Mouse (Mus musculus): Measurements from ENCODE around the gene Olfr1350. TPM values are rescaled to one million over a fixed set of nuclear protein-coding genes. Genes with fewer than 3 reads are reported as not detected.

Gene Olfr1350
- polyA plus RNA-seq (2012; rRNA removed) (not detected in 2 replicates), polyA plus RNA-seq (2014; fragmentation: Nextera tagmentation; extraction: Ambion mirVana) (not detected in 2 replicates)

- H3K27ac ChIP-seq (replicated peaks; ENCODE audit: low read depth, low read length) = no peak within 1 kb of the TSS
- H3K4me3 ChIP-seq (replicated peaks; ENCODE audit: low read length) = no peak within 1 kb of the TSS
- no peak within 1 kb of the TSS for H3K9ac ChIP-seq (ENCODE audit: low read depth, low read length, severe bottlenecking)
- no peak for ATAC-seq (ENCODE audit: low FRiP score, low read depth)
- no peaks in the 10 kb centered on the region for H3K36me3 ChIP-seq (ENCODE audit: control insufficient read depth, insufficient read depth, low read length)
- H3K4me2 ChIP-seq (replicated peaks; ENCODE audit: low read depth, low read length, severe bottlenecking) = no peak within 1 kb of the TSS
- TF ChIP-seq POLR2A (IDR thresholded peaks at IDR 0.05; ENCODE audit: borderline replicate concordance, extremely low read depth, insufficient read depth, insufficient read length) = no peak
- DNase-seq (ENCODE audit: low spot score) = no peak
- no peaks in the 10 kb centered on the region for H3K9me3 ChIP-seq (ENCODE audit: control insufficient read depth, low read length)
- H3K4me1 ChIP-seq (ENCODE audit: control insufficient read depth, insufficient read depth, low read length) = no peaks in the 10 kb centered on the region
- no peaks in the 10 kb centered on the region for H3K27me3 ChIP-seq (ENCODE audit: control insufficient read depth, insufficient read depth, low read length)
Observed at GRCm38 (mm10) chr7:6564541-6564940, at the start of gene Olfr1350. Olfr1350 (plus strand) TSS chr7:6564841.

- TF ChIP-seq POLR2A (IDR thresholded peaks at IDR 0.05; ENCODE audit: borderline replicate concordance, extremely low read depth, insufficient read depth, insufficient read length) = no peak
- Histone ChIP-seq H3K4me1 (ENCODE audit: control insufficient read depth, insufficient read depth, low read length) (no peaks in the 10 kb centered on the region), H3K9ac (ENCODE audit: low read depth, low read length, severe bottlenecking) (no peak overlapping the region), H3K27ac (replicated peaks; ENCODE audit: low read depth, low read length) (no peak overlapping the region), H3K27me3 (ENCODE audit: control insufficient read depth, insufficient read depth, low read length) (no peaks in the 10 kb centered on the region), H3K4me2 (replicated peaks; ENCODE audit: low read depth, low read length, severe bottlenecking) (no peak overlapping the region), H3K4me3 (replicated peaks; ENCODE audit: low read length) (no peak overlapping the region), H3K36me3 (ENCODE audit: control insufficient read depth, insufficient read depth, low read length) (no peaks in the 10 kb centered on the region), H3K9me3 (ENCODE audit: control insufficient read depth, low read length) (peaks cover 6% of the 10 kb centered on the region; the same call in 1 of the 2 replicates)
- no peak for ATAC-seq (ENCODE audit: low FRiP score, low read depth)
- WGBS = 33% methylated on average over 1 of the region's 1 CpGs
- no peak for DNase-seq (ENCODE audit: low spot score)
Observed at GRCm38 (mm10) chr7:6521666-6522065, 43.0 kb upstream of the Olfr1350 start.

GRCm38 (mm10) chr7:6522850-6523249, 41.8 kb upstream of the Olfr1350 start, which contains the start of gene Olfr1349:
Olfr1349 (minus strand) TSS chr7:6522950.
- peaks cover 6% of the 10 kb centered on the region; the same call in 1 of the 2 replicates for H3K9me3 ChIP-seq (ENCODE audit: control insufficient read depth, low read length)
- H3K4me2 ChIP-seq (replicated peaks; ENCODE audit: low read depth, low read length, severe bottlenecking) = no peak within 1 kb of the TSS
- ATAC-seq (ENCODE audit: low FRiP score, low read depth) (no peak), DNase-seq (ENCODE audit: low spot score) (no peak)
- no peaks in the 10 kb centered on the region for H3K4me1 ChIP-seq (ENCODE audit: control insufficient read depth, insufficient read depth, low read length)
- H3K36me3 ChIP-seq (ENCODE audit: control insufficient read depth, insufficient read depth, low read length) = no peaks in the 10 kb centered on the region
- no peak within 1 kb of the TSS for H3K9ac ChIP-seq (ENCODE audit: low read depth, low read length, severe bottlenecking)
- no peak within 1 kb of the TSS for H3K4me3 ChIP-seq (replicated peaks; ENCODE audit: low read length)
- H3K27ac ChIP-seq (replicated peaks; ENCODE audit: low read depth, low read length) = no peak within 1 kb of the TSS
- TF ChIP-seq POLR2A (IDR thresholded peaks at IDR 0.05; ENCODE audit: borderline replicate concordance, extremely low read depth, insufficient read depth, insufficient read length) = no peak
- WGBS = 80% methylated on average over 5 of the region's 5 CpGs
- H3K27me3 ChIP-seq (ENCODE audit: control insufficient read depth, insufficient read depth, low read length) = no peaks in the 10 kb centered on the region

GRCm38 (mm10) chr7:6525001-6525400, 39.6 kb upstream of the Olfr1350 start:
- Histone ChIP-seq H3K27ac (replicated peaks; ENCODE audit: low read depth, low read length) (no peak overlapping the region), H3K36me3 (ENCODE audit: control insufficient read depth, insufficient read depth, low read length) (no peaks in the 10 kb centered on the region), H3K4me3 (replicated peaks; ENCODE audit: low read length) (no peak overlapping the region), H3K4me2 (replicated peaks; ENCODE audit: low read depth, low read length, severe bottlenecking) (no peak overlapping the region), H3K9ac (ENCODE audit: low read depth, low read length, severe bottlenecking) (no peak overlapping the region), H3K4me1 (ENCODE audit: control insufficient read depth, insufficient read depth, low read length) (no peaks in the 10 kb centered on the region), H3K9me3 (ENCODE audit: control insufficient read depth, low read length) (peaks cover 6% of the 10 kb centered on the region; the same call in 1 of the 2 replicates), H3K27me3 (ENCODE audit: control insufficient read depth, insufficient read depth, low read length) (no peaks in the 10 kb centered on the region)
- ATAC-seq (ENCODE audit: low FRiP score, low read depth) (no peak), DNase-seq (ENCODE audit: low spot score) (no peak)
- 66% methylated on average over 3 of the region's 3 CpGs for WGBS
- TF ChIP-seq POLR2A (IDR thresholded peaks at IDR 0.05; ENCODE audit: borderline replicate concordance, extremely low read depth, insufficient read depth, insufficient read length) = no peak

- no peak for TF ChIP-seq POLR2A (IDR thresholded peaks at IDR 0.05; ENCODE audit: borderline replicate concordance, extremely low read depth, insufficient read depth, insufficient read length)
- Histone ChIP-seq H3K4me1 (ENCODE audit: control insufficient read depth, insufficient read depth, low read length) (no peaks in the 10 kb centered on the region), H3K9me3 (ENCODE audit: control insufficient read depth, low read length) (peaks cover 6% of the 10 kb centered on the region; the same call in 1 of the 2 replicates), H3K36me3 (ENCODE audit: control insufficient read depth, insufficient read depth, low read length) (no peaks in the 10 kb centered on the region), H3K4me3 (replicated peaks; ENCODE audit: low read length) (no peak overlapping the region), H3K4me2 (replicated peaks; ENCODE audit: low read depth, low read length, severe bottlenecking) (no peak overlapping the region), H3K27ac (replicated peaks; ENCODE audit: low read depth, low read length) (no peak overlapping the region), H3K27me3 (ENCODE audit: control insufficient read depth, insufficient read depth, low read length) (no peaks in the 10 kb centered on the region), H3K9ac (ENCODE audit: low read depth, low read length, severe bottlenecking) (no peak overlapping the region)
- ATAC-seq (ENCODE audit: low FRiP score, low read depth) (no peak), DNase-seq (ENCODE audit: low spot score) (no peak)
- 73% methylated on average over 5 of the region's 5 CpGs for WGBS
Observed at GRCm38 (mm10) chr7:6526141-6526540, 38.5 kb upstream of the Olfr1350 start.

Measured in limb, embryonic 14.5 days (tissue).